11 mouse cellular contexts compared by ENCODE assay signal in the genomic region with DNA sequence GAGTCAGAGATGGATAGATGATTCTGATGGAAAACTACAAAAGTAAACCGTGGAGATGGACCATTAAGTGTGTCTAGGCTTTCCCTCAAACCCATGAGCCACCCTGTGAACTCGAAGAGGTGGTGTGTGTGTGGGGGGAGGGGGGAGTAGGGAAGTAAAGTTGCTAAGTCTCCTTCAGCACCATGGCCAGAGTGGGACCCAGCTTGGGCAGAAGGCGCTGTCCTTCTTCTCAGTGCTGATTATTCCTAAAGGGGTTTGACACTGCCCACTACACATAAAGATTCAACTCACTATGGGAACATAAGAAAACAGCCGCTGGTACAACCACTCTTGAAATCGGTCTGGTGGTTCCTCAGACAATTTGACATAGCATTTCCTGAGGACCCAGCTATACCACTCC. TPM values are rescaled to one million over a fixed set of nuclear protein-coding genes. Genes with fewer than 3 reads are reported as not detected.
A peak's percentile ranks its signal among the peaks of the same experiment; 100 is the strongest.
DNase-seq lines count a peak whose midpoint lies in the region; ATAC-seq and TF ChIP-seq lines count a peak whose summit lies in the region.
"Had no signal": no experiment of that assay in that cellular context is flagged by ENCODE, and none has a peak within 500 bp of the region (broad histone marks: within the 10 kb centered on the region; RNA-seq: fewer than 3 reads in every experiment).

No protein-coding gene starts in this region.

- WGBS in kidney, embryonic 16.5 days: 32% methylated on average over 5 of the region's 5 CpGs
- 32% methylated on average over 5 of the region's 5 CpGs for WGBS in limb, embryonic 10.5 days

- no peaks in the 10 kb centered on the region for H3K9me3 ChIP-seq in kidney, embryonic 16.5 days (ENCODE audit: low read length)
- H3K9me3 ChIP-seq in CH12.LX (replicated peaks; ENCODE audit: low read length): no peaks in the 10 kb centered on the region
- no peaks in the 10 kb centered on the region for H3K9me3 ChIP-seq in limb, embryonic 10.5 days (replicated peaks)

- TF ChIP-seq CTCF in CH12.LX (conservative IDR thresholded peaks at IDR 0.05 in 1 of 2, IDR thresholded peaks at IDR 0.05 in 1 of 2; ENCODE audit: low read depth in 2 of 2, low read length in 2 of 2): no peak

- ATAC-seq in kidney, embryonic 16.5 days (ENCODE audit: low FRiP score, low TSS enrichment): no peak

- dilution Hi-C loops in CH12.LX (cut with MboI; ENCODE audit: extremely low pct_ligation_motif_present, extremely low pct_unique_long_range_greater_than_20kb, low sequenced_read_pairs): no loop called here

- H3K27ac ChIP-seq in kidney, embryonic 16.5 days (ENCODE audit: low read length): no peak overlapping the region
- no peak overlapping the region for H3K27ac ChIP-seq in CH12.LX (ENCODE audit: insufficient read depth, low read depth)
- no peak overlapping the region for H3K27ac ChIP-seq in limb, embryonic 10.5 days

- no peaks in the 10 kb centered on the region for H3K4me1 ChIP-seq in kidney, embryonic 16.5 days (ENCODE audit: insufficient read depth, low read length)
- no peaks in the 10 kb centered on the region for H3K4me1 ChIP-seq in CH12.LX (ENCODE audit: control insufficient read depth in 1 of 2, insufficient read depth in 2 of 2)
- no peaks in the 10 kb centered on the region for H3K4me1 ChIP-seq in limb, embryonic 10.5 days

- in situ Hi-C loops in CH12.LX (cut with MboI; ENCODE audit: low pct_ligation_motif_present, low pct_unique_long_range_greater_than_20kb, low sequenced_read_pairs): no loop called here

- no peak overlapping the region for H3K4me3 ChIP-seq in kidney, embryonic 16.5 days (ENCODE audit: low read length)
- H3K4me3 ChIP-seq in CH12.LX (replicated peaks in 1 of 3; ENCODE audit: low read depth in 2 of 3, low read length in 2 of 3, poor library complexity in 1 of 3): no peak overlapping the region
- H3K4me3 ChIP-seq in limb, embryonic 10.5 days: no peak overlapping the region

- no peak for TF ChIP-seq POLR2A in CH12.LX (IDR thresholded peaks at IDR 0.05; ENCODE audit: low read depth, low read length)

- no peak overlapping the region for H3K4me2 ChIP-seq in kidney, embryonic 16.5 days (replicated peaks; ENCODE audit: low read depth, low read length)
- H3K4me2 ChIP-seq in CH12.LX (ENCODE audit: insufficient read depth, low read depth, poor library complexity, severe bottlenecking): no peak overlapping the region

- H3K27me3 ChIP-seq in kidney, embryonic 16.5 days (ENCODE audit: insufficient read depth, low read length): no peaks in the 10 kb centered on the region
- peaks cover 26% of the 10 kb centered on the region for H3K27me3 ChIP-seq in CH12.LX (replicated peaks)
- H3K27me3 ChIP-seq in limb, embryonic 10.5 days (ENCODE audit: low read depth, poor library complexity, severe bottlenecking): no peaks in the 10 kb centered on the region

- no peak overlapping the region for H3K9ac ChIP-seq in kidney, embryonic 16.5 days (replicated peaks; ENCODE audit: low read length)
- H3K9ac ChIP-seq in CH12.LX (ENCODE audit: insufficient read depth, low read depth): no peak overlapping the region

- no peak for TF ChIP-seq RAD21 in CH12.LX (IDR thresholded peaks at IDR 0.05; ENCODE audit: low read depth, low read length)

- no peak for TF ChIP-seq EP300 in CH12.LX (IDR thresholded peaks at IDR 0.05; ENCODE audit: low read length)

- H3K79me2 ChIP-seq in CH12.LX (replicated peaks; ENCODE audit: control insufficient read depth, extremely low read depth, insufficient read depth, poor library complexity, severe bottlenecking): no peaks in the 10 kb centered on the region

- DNase-seq in kidney, postnatal 10 days: peak; percentile 69
- DNase-seq in CH12.LX (ENCODE audit: extremely low read depth) (peak; percentile 26), WW6 (ENCODE audit: low read depth, low spot score) (peak; percentile 13)
- DNase-seq in limb, embryonic 10.5 days (ENCODE audit: low spot score): peak; percentile 54
- no peak for DNase-seq in T-cell, adult 2 months (ENCODE audit: low spot score)
- no peak for DNase-seq in cerebellum, adult 8-10 months

- no peaks in the 10 kb centered on the region for H3K36me3 ChIP-seq in kidney, embryonic 16.5 days (ENCODE audit: insufficient read depth, low read length)
- H3K36me3 ChIP-seq in CH12.LX (replicated peaks in 1 of 2; ENCODE audit: control insufficient read depth in 1 of 2, insufficient read depth in 1 of 2, low read length in 1 of 2): no peaks in the 10 kb centered on the region
- H3K36me3 ChIP-seq in limb, embryonic 10.5 days: no peaks in the 10 kb centered on the region

TF ChIP-seq in CH12.LX, 34 proteins besides CTCF, POLR2A, EP300 and RAD21:
- TF ChIP-seq CHD1 (IDR thresholded peaks at IDR 0.05; ENCODE audit: low read depth, low read length): no peak
- peak; percentile 93 for TF ChIP-seq SIN3A (IDR thresholded peaks at IDR 0.05; ENCODE audit: low read length)

RNA-seq across cellular contexts. Expression of gene Rgr, which starts 32.9 kb away (rescaled TPM):
- not detected in 2 replicates for polyA plus RNA-seq in kidney, embryonic 16.5 days (2015; fragmentation: Nextera tagmentation; extraction: Ambion mirVana)
- total RNA-seq in CH12.LX (2012; rRNA removed): not detected in 2 replicates
- not detected in 2 replicates for total RNA-seq in CH12.LX (2014; rRNA removed)
- not detected in 2 replicates for polyA plus RNA-seq in CH12.LX (2012; ENCODE audit: insufficient read length, low read depth)
- polyA plus RNA-seq in limb, embryonic 10.5 days (2016; fragmentation: Nextera tagmentation; extraction: Ambion mirVana): not detected in 2 replicates
- total RNA-seq: left cerebral cortex, postnatal 14 days; monocyte, adult 5-6 weeks had no signal
- polyA plus RNA-seq: heart, embryonic 16.5 days had no signal

RNA-seq across cellular contexts. Expression of gene Lrit1, which starts 38.7 kb away (rescaled TPM):
- not detected in 2 replicates for polyA plus RNA-seq in kidney, embryonic 16.5 days (2015; fragmentation: Nextera tagmentation; extraction: Ambion mirVana)
- total RNA-seq in CH12.LX (2012; rRNA removed) (not detected in 2 replicates), CH12.LX (2014; rRNA removed) (not detected in 2 replicates)
- not detected in 2 replicates for polyA plus RNA-seq in CH12.LX (2012; ENCODE audit: insufficient read length, low read depth)
- not detected in 2 replicates for polyA plus RNA-seq in limb, embryonic 10.5 days (2016; fragmentation: Nextera tagmentation; extraction: Ambion mirVana)
- total RNA-seq: monocyte, adult 5-6 weeks had no signal
- polyA plus RNA-seq: heart, embryonic 16.5 days had no signal

RNA-seq across cellular contexts. Expression of gene Ccser2, which starts 47.3 kb away (rescaled TPM):
- 37.4 and 39.3 TPM in 2 replicates for polyA plus RNA-seq in kidney, embryonic 16.5 days (2015; fragmentation: Nextera tagmentation; extraction: Ambion mirVana)
- total RNA-seq in CH12.LX (2012; rRNA removed) (7.9 and 8.8 TPM in 2 replicates), CH12.LX (2014; rRNA removed) (9.6 and 9.8 TPM in 2 replicates)
- 8.5 and 9.3 TPM in 2 replicates for polyA plus RNA-seq in CH12.LX (2012; ENCODE audit: insufficient read length, low read depth)
- 20.0 and 25.5 TPM in 2 replicates for polyA plus RNA-seq in limb, embryonic 10.5 days (2016; fragmentation: Nextera tagmentation; extraction: Ambion mirVana)

RNA-seq across cellular contexts. Expression of gene Lrit2, which starts 51.8 kb away (rescaled TPM):
- polyA plus RNA-seq in kidney, embryonic 16.5 days (2015; fragmentation: Nextera tagmentation; extraction: Ambion mirVana): not detected in 2 replicates
- not detected in 2 replicates for total RNA-seq in CH12.LX (2012; rRNA removed)
- total RNA-seq in CH12.LX (2014; rRNA removed): not detected in 2 replicates
- polyA plus RNA-seq in CH12.LX (2012; ENCODE audit: insufficient read length, low read depth): not detected in 2 replicates
- polyA plus RNA-seq in limb, embryonic 10.5 days (2016; fragmentation: Nextera tagmentation; extraction: Ambion mirVana): not detected in 2 replicates
- total RNA-seq: left cerebral cortex, postnatal 14 days; monocyte, adult 5-6 weeks had no signal
- polyA plus RNA-seq: heart, embryonic 16.5 days; spleen, adult 2 months had no signal

Comparison
In these comparisons a context has a peak if more than half of its experiments do, and no peak if none do; other contexts are left out.
1. DNase-seq: peak in kidney, postnatal 10 days (single experiment), CH12.LX (single experiment), WW6 (single experiment) and limb, embryonic 10.5 days (single experiment); none in T-cell, adult 2 months (single experiment) and cerebellum, adult 8-10 months (single experiment).